Mouse (Mus musculus) small intestine, adult 2 months (tissue): Measurements from ENCODE around the gene Ttc39a.

Experiments used
- CTCF ChIP-seq: fragments of 200-500 bp; IDR thresholded peaks from 2 replicates; pipeline ENCODE4 v1.5.1; 2012; ENCODE audit warnings: low read depth, mild to moderate bottlenecking, control low read depth, inconsistent platforms, low read length, moderate library complexity, mixed read lengths; ENCODE audit not compliant: insufficient replicate concordance, insufficient read length; ENCODE audit errors: extremely low read depth
- POLR2A ChIP-seq: fragments of 200-500 bp; IDR thresholded peaks from 2 replicates; pipeline ENCODE4 v1.6.1; 2012; ENCODE audit warnings: low read depth, mild to moderate bottlenecking, control low read depth, inconsistent platforms, low read length, moderate library complexity

DNA sequence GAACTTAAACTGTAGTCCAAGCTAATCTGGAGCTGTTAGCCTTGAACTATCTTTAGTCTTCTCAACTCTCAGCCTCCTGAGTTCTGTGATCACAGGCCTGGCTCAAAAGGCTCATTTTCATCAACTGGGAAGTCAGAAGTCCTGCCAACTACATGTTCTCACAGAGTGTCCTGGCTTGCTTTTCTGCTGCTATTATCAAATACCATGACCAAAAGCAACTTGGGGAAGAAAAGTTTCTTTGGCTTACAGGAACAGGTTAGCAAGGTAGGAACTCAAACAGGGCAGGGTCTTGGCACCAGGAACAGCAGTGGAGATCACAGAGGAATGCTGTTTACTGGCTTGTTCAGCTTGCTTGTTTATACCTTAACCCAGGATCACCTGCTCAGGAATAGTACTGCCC lies 87.2 kb downstream of the Ttc39a start:
- TF ChIP-seq POLR2A (no peak), CTCF (no peak)
